Mouse (Mus musculus): ENCODE data around the gene Tpte.

GRCm38 (mm10) chr8:22399285-22399880, 116.1 kb downstream of the Tpte start:
- TF ChIP-seq CTCF (IDR thresholded peaks at IDR 0.05; ENCODE audit: low read depth) (no peak), EP300 (IDR thresholded peaks at IDR 0.05; ENCODE audit: low read depth) (no peak)
